Mouse (Mus musculus) forebrain, embryonic 15.5 days (tissue): Measurements from ENCODE around the gene Gm4744. TPM values are rescaled to one million over a fixed set of nuclear protein-coding genes. Genes with fewer than 3 reads are reported as not detected.
"Not testable (repeated sequence)": the region's sequence is repeated elsewhere in the genome, so short reads cannot be mapped to it uniquely, and the experiment has no call there.

ENCODE experiments used
- ATAC-seq: fragments of 200-750 bp; cut with Nextera tagmentation; replicated peaks from 2 replicates; pipeline ENCODE4 v1.8.0; 2017; ENCODE audit warnings: mild to moderate bottlenecking, moderate TSS enrichment, moderate library complexity
- H3K27ac ChIP-seq: fragments of 300-500 bp; sonication (generic); replicated peaks from 2 replicates; pipeline ENCODE4 v1.5.1; 2015; ENCODE audit warnings: mild to moderate bottlenecking, inconsistent platforms
- H3K27me3 ChIP-seq: fragments of 300-500 bp; sonication (generic); 2 replicates; pipeline ENCODE4 v1.6.1; 2015; ENCODE audit warnings: inconsistent platforms
- H3K36me3 ChIP-seq: fragments of 300-500 bp; sonication (generic); 2 replicates; pipeline ENCODE4 v1.6.1; 2015; ENCODE audit warnings: mild to moderate bottlenecking, inconsistent platforms
- H3K4me1 ChIP-seq: fragments of 300-500 bp; sonication (generic); 2 replicates; pipeline ENCODE4 v1.6.1; 2015; ENCODE audit warnings: inconsistent platforms
- H3K4me2 ChIP-seq: fragments of 300-500 bp; sonication (generic); replicated peaks from 2 replicates; pipeline ENCODE4 v1.6.1; 2015; ENCODE audit warnings: mild to moderate bottlenecking, inconsistent platforms
- H3K4me3 ChIP-seq: fragments of 300-500 bp; sonication (generic); 2 replicates; pipeline ENCODE4 v1.5.1; 2015; ENCODE audit warnings: mild to moderate bottlenecking, inconsistent platforms
- H3K9ac ChIP-seq: fragments of 300-500 bp; sonication (generic); replicated peaks from 2 replicates; pipeline ENCODE4 v1.6.1; 2015; ENCODE audit warnings: mild to moderate bottlenecking, inconsistent platforms
- H3K9me3 ChIP-seq: fragments of 300-500 bp; sonication (generic); 2 replicates; pipeline ENCODE4 v1.6.1; 2016; ENCODE audit warnings: inconsistent platforms
- WGBS: fragments of 180-500 bp; shearing (Covaris S2); methylation state at CpG from one replicate; pipeline ENCODE4 v1.1.7; 2015; ENCODE audit warnings: mixed read lengths; 5-methylcytosine and 5-hydroxymethylcytosine counted together
- polyA plus RNA-seq: library from polyadenylated mRNA; unstranded; fragments of >200 nt; fragmentation: Nextera tagmentation; extraction: Ambion mirVana; gene quantifications from 2 replicates; pipeline ENCODE4 v1.2.1, GENCODE M21; 2015

Gene Gm4744
- polyA plus RNA-seq, result not detected in 2 replicates

DNA sequence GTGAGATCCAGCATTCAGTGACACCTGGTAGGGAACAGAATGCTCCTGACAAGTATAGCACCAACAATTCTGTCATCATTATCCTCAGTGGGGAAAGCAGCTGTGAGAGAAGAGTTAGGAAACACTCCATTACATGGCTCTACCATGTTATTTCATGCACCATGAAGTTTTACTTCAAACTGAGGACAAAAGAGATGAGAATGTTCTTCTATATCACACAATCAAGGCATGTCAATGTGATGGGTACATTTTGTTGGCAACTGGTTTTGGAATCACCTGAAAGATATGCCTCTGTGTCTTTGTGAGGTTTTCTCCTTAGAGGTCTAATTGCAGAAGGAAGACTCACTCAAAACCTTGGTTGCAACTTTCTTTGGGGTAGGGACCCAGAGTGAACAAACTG is at the start of gene Gm4744:
Gene Gm4744 (minus strand): TSS at position 101 of the 400 bp plus-strand sequence.
- ATAC-seq, result no peak
- Histone ChIP-seq H3K27ac (no peak within 1 kb of the TSS), H3K27me3 (no peaks in the 10 kb centered on the region), H3K36me3 (no peaks in the 10 kb centered on the region), H3K4me1 (no peaks in the 10 kb centered on the region), H3K4me2 (no peak within 1 kb of the TSS), H3K9me3 (no peaks in the 10 kb centered on the region), H3K4me3 (no peak within 1 kb of the TSS), H3K9ac (no peak within 1 kb of the TSS)

DNA sequence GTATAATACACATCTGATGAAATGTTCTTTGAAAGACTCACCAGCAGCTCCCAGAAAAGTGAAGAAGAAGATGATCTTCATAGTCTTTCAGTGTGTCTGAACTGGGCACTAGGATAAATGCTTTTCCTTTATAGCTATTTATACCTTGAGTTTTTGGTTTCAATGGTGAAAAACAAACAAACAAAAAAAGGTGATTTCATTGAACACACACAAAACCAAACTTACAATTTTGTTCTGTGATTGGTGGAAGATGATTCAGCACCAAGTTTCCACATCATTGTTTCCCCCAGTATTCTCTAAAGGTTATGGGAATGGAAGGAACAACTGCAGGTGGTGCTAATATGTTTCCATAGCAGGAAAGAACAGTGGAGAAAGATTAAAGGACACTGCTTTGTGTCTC is 47.7 kb upstream of the Gm4744 start, which contains the start of gene Gm2663:
Gene Gm2663 (minus strand): TSS at position 101 of the 400 bp plus-strand sequence.
- not testable (repeated sequence) for H3K4me1 ChIP-seq, H3K9me3 ChIP-seq, H3K4me2 ChIP-seq, H3K27me3 ChIP-seq, H3K9ac ChIP-seq, H3K27ac ChIP-seq, ATAC-seq, H3K36me3 ChIP-seq, H3K4me3 ChIP-seq

DNA sequence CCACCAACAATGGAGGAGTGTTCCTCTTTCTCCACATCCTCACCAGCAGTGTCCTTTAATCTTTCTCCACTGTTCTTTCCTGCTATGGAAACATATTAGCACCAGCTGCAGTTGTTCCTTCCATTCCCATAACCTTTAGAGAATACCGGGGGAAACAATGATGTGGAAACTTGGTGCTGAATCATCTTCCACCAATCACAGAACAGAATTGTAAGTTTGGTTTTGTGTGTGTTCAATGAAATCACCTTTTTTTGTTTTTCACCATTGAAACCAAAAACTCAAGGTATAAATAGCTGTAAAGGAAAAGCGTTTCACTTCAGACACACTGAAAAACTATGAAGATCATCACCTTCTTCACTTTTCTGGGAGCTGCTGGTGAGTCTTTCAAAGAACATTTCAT is 12.8 kb upstream of the Gm4744 start, which contains the start of gene 1810009J06Rik:
Gene 1810009J06Rik (plus strand): TSS at position 301 of the 400 bp plus-strand sequence.
- H3K27ac ChIP-seq, H3K4me1 ChIP-seq, ATAC-seq, H3K9ac ChIP-seq, H3K9me3 ChIP-seq, H3K36me3 ChIP-seq, H3K4me2 ChIP-seq, H3K4me3 ChIP-seq, H3K27me3 ChIP-seq: not testable (repeated sequence)
- 91% methylated on average over 2 of the region's 2 CpGs for WGBS

DNA sequence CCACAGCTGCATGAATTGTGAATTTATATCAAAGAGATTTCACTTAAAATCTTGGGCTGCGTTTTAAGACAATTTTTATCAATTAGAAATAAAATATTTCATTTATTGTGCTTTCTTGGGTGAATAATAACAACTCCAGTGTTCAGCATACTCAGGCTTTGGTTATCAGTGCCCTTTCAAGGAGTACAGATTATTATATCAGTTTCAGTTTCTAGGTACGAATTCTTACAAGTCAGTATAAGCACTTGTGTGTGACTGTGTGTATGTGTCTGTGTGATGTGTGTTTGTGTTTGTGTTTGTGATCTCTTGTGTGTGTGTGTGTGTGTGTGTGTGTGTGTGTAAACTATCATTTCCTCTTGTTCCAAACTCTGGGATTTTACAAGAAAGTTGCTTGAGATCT is 2.0 kb upstream of the Gm4744 start:
- Histone ChIP-seq H3K4me3 (no peak overlapping the region), H3K27me3 (no peaks in the 10 kb centered on the region), H3K27ac (no peak overlapping the region), H3K9ac (no peak overlapping the region), H3K9me3 (no peaks in the 10 kb centered on the region), H3K36me3 (no peaks in the 10 kb centered on the region), H3K4me2 (no peak overlapping the region), H3K4me1 (no peaks in the 10 kb centered on the region)
- no peak for ATAC-seq
- 66% methylated on average over 2 of the region's 2 CpGs for WGBS

DNA sequence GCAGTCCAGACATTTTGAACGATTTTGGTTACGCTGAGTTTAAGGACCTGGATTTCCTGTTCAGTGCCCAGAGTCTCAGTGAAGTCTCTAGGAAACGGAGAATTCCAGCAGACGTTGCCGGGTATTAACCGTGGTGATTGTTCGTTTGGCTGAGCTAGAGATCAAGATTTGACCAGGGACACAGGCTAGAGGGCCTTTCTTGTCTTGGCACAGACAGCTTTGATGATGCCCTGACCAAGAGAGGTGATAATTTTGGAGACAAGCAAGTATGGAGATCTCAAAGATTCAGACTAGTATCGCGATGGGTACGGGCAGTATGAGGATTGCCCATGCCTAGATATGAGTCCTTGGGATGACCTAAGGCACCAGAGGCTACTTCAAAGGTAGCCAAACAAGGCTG is 11.2 kb downstream of the Gm4744 start, which contains the start of gene 1700074P13Rik:
Gene 1700074P13Rik (minus strand): TSS at position 101 of the 400 bp plus-strand sequence.
- no peak for ATAC-seq
- 94% methylated on average over 10 of the region's 10 CpGs for WGBS
- H3K36me3 ChIP-seq, result no peaks in the 10 kb centered on the region

DNA sequence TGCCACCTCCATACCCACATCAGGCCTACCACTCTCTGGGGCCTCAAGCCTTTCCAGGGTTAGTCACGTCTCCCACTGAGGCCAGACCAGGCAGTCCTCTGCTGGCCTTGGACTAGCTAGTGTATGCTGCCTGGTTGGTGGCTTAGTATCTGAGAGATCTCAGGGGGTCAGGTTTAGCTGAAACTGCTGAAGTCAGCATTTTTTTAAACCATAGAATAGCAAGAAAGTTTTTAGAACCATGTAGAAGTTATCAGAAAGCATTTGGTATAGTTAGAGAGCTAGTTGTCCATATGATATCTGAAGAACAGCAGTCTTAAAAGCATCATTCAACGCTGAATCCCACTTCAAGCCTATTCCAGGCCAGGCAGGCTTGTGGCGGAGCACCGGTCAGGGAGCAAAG is 31.7 kb downstream of the Gm4744 start:
- Histone ChIP-seq H3K4me1 (no peaks in the 10 kb centered on the region), H3K4me3 (no peak overlapping the region), H3K4me2 (no peak overlapping the region), H3K9ac (no peak overlapping the region), H3K27ac (no peak overlapping the region), H3K9me3 (no peaks in the 10 kb centered on the region), H3K36me3 (no peaks in the 10 kb centered on the region), H3K27me3 (no peaks in the 10 kb centered on the region)
- WGBS, result 83% methylated on average over 4 of the region's 4 CpGs
- no peak for ATAC-seq

More for the DNA sequence above, 11.2 kb downstream of the Gm4744 start, which contains the start of gene 1700074P13Rik:
- no peaks in the 10 kb centered on the region for H3K4me1 ChIP-seq
- H3K9ac ChIP-seq, result no peak within 1 kb of the TSS
- no peak within 1 kb of the TSS for H3K27ac ChIP-seq
- no peak within 1 kb of the TSS for H3K4me2 ChIP-seq
- H3K27me3 ChIP-seq, result no peaks in the 10 kb centered on the region
- no peaks in the 10 kb centered on the region for H3K9me3 ChIP-seq
- no peak within 1 kb of the TSS for H3K4me3 ChIP-seq

DNA sequence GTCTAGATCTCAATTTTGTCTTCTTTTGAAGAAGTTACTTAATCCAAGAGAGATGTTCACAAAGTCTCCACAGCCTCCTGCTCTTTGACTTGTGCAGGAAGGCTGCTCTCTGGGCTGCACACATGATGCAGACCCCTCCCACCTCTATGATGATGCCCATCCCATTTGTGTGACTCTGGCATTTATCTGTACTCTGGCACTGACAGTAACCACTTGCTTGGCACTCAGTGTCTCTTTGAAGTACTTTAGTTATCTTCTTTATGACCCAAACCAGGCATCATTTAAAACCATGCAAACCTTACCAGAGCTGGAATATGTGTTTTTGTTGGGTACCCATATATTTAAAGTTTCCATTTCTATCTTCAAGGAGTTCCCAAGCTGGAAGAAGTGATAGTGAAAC is 51.4 kb downstream of the Gm4744 start, which contains the start of gene Prss58:
Gene Prss58 (minus strand): TSS at position 101 of the 400 bp plus-strand sequence.
- Histone ChIP-seq H3K36me3 (no peaks in the 10 kb centered on the region), H3K27ac (no peak within 1 kb of the TSS), H3K4me3 (no peak within 1 kb of the TSS), H3K9ac (no peak within 1 kb of the TSS), H3K4me2 (no peak within 1 kb of the TSS), H3K27me3 (no peaks in the 10 kb centered on the region), H3K9me3 (no peaks in the 10 kb centered on the region), H3K4me1 (no peaks in the 10 kb centered on the region)
- ATAC-seq, result no peak

Other genes with a start within 250 kb of the Gm4744 start
- not detected in 2 replicates for gene Moxd2, start 64.4 kb downstream of the Gm4744 start, polyA plus RNA-seq
- not detected in 2 replicates for gene Prss58, start 51.5 kb downstream of the Gm4744 start, polyA plus RNA-seq
- gene 1700074P13Rik, start 11.3 kb downstream of the Gm4744 start, polyA plus RNA-seq, result not detected in 2 replicates
- gene 1810009J06Rik, start 12.9 kb upstream of the Gm4744 start, polyA plus RNA-seq, result not detected in 2 replicates
- gene Gm2663, start 47.6 kb upstream of the Gm4744 start, polyA plus RNA-seq, result not detected in 2 replicates
- gene 2210010C04Rik, start 83.6 kb upstream of the Gm4744 start, polyA plus RNA-seq, result not detected in 2 replicates